Mouse (Mus musculus) c-Kit-positive CD71-negative TER-119-negative erythroid progenitor cells, embryonic 14.5 days (primary cell): Measurements from ENCODE around the gene Camta1.

Experiments used
- DNase-seq: peaks from one replicate; pipeline ENCODE4 v3.0.0-alpha.2; 2013; ENCODE audit warnings: low read depth

The Camta1 gene

GRCm38 (mm10) chr4:151519011-151519410 is 342.7 kb downstream of the Camta1 start:
- no peak for DNase-seq

- no peak for DNase-seq
Observed at GRCm38 (mm10) chr4:151516998-151517799, 344.5 kb downstream of the Camta1 start.

GRCm38 (mm10) chr4:151515316-151515715 is 346.4 kb downstream of the Camta1 start:
- no peak for DNase-seq

- no peak for DNase-seq
Observed at GRCm38 (mm10) chr4:151511092-151511491, 350.6 kb downstream of the Camta1 start.

- no peak for DNase-seq
Observed at GRCm38 (mm10) chr4:151510417-151510816, 351.3 kb downstream of the Camta1 start.

DNA sequence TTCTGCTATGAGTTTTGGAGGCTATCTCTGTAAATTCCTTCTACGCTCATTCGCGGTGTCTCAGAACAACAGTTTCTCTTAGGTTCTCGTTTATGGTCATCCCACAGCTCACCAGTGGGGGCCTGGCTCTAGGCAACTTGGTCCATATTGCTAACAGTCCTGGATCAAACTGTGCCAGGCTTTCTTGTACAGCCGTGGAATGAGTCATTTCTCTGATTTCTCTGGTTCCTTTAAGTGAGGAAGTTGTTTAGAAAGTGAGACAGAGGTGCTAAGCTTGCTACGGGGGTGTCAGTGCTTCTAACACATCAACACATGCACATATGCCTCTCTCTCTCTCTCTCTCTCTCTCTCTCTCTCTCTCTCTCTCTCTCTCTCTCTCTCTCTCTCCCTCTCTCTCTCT is 355.0 kb downstream of the Camta1 start:
- DNase-seq, result no peak

DNA sequence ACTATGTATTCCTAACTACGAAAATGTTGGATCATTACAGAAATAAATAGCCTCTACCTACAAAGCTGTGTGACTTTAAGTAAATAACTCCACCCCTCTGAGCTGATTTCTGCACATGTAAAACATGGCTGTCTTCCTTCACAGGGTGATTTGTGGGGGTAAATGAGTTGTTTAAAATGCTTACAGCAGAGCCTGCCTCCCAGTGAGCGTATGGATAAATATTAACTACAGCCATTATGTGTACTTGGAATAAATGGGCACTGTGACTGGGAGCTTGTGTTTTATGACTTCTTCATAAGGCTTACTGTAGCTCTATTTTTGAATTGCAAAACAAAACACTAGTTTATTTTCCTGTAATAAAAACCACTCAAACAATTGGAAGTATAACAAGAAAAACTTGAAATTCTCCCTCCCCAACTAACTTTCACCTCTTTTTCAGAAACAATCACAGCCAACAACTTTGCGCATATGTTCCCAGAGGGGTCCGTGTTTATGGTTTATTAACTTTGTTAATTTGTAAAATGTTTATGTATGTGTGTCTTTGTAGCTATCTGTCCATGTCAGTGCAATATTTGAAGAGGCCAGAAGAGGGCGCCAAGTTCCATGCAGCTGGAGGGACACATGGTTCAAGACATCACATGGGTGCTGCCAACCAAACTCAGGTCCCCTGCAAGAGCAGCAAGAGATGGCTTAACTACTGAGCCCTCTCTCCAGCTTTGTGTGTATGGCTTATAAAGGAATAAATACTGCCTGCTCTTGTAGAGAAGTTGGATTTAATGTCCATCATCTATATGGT is 363.0 kb downstream of the Camta1 start:
- DNase-seq, result no peak

DNA sequence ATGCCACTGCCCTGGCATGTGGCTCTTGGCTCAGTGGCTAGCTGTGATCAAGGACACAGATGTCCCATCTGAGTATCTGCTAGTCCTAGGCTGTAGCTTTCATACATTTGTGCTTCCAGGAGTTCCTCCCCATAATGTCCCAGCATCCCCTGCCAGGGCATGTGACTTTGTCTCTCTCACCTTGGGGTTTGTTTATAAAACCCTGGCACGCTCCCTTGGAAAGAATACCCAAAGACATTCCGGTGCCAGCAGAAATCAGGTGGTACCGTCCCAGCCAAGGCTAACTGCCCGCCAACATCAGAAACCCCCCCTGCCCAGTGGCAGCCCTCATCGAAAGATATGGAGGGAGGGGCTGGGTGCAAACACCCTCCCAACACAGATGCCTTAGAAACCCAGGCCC is 365.1 kb downstream of the Camta1 start:
- no peak for DNase-seq

GRCm38 (mm10) chr4:151495276-151495882 is 366.3 kb downstream of the Camta1 start:
- DNase-seq, result no peak

GRCm38 (mm10) chr4:151492786-151493185 is 368.9 kb downstream of the Camta1 start:
- no peak for DNase-seq

- DNase-seq, result no peak
Observed at GRCm38 (mm10) chr4:151483977-151484313, 377.7 kb downstream of the Camta1 start.

- peak; percentile 0 for DNase-seq
Observed at GRCm38 (mm10) chr4:151483299-151483976, 378.2 kb downstream of the Camta1 start.

GRCm38 (mm10) chr4:151480928-151481327 is 380.7 kb downstream of the Camta1 start:
- no peak for DNase-seq

DNA sequence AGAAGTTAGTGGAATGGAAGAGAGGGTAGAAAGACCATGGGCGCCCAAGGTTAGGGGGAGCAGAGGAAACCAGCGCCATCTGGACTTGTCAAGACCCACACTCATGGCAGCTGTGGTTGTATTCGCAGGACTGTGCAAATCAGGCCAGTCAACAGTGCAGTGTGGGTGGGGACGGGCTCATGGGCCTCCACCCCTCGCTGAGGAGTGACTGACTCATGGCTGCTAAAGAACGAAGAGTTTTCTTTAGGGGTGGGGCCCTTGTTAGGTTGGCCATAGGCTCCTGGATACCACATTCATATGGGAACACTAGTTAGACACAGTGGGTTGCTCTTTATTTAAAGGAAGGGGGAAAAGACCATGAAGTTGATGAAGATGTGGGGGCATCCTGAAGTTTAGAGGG is 383.7 kb downstream of the Camta1 start:
- no peak for DNase-seq

- no peak for DNase-seq
Observed at GRCm38 (mm10) chr4:151474895-151475470, 386.7 kb downstream of the Camta1 start.

GRCm38 (mm10) chr4:151471886-151472285 is 389.8 kb downstream of the Camta1 start:
- no peak for DNase-seq

DNA sequence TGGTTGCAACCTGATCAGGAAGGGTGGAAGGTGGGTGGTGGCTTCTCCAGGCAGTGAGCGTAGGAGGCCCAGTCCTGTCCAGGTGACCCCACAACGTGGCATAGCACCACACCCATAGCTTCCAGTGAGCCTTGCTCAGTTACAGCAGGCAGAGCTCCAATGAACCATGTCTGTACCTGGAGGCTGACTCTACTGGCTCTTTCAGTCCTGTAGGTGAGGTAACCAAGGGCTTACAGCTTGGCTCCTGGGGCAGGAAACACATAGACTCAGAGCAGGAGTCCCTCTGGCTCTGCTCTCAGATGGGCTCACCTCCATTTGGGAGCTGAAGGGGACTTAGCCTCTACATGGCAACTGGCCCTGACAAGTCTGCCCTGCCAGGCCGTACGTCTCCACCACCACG is 393.3 kb downstream of the Camta1 start:
- DNase-seq, result no peak

DNA sequence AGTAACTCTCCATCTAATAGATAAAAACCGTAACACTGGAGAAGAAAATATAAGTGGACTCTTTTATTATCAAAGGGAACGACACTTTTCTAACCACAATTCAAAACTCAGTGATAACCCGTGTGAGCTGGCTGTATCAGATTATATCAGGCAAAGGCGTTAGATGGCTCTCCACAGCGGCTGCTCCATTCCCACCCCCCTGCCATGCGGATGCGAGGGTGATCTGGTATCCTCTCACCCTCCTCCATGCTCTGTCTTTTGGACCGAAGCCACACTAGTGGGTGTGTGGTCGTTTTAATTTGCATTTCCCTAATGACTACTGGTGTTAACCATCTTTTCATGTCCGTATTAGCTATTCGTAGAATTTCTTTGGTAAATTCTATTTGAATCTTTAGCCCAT is 403.0 kb downstream of the Camta1 start:
- DNase-seq, result no peak

DNA sequence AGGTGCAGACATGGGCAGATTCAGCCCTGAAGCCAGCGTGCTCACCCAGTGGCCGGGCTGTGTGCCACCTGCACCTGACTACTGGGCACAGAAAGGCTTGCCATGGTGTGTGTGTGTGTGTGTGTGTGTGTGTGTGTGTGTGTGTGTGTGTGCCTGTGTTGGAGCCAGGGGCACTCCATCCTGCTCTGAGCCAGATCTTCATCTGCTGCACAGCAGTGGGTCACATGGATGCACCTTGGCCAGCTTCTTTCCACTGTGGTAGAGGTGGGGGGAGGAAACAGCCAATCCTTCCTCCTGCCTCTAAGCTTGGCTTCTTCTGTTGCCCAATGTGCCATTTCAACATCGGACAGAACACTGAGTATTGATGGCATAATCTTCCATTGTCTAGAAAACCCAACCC is 407.1 kb downstream of the Camta1 start:
- DNase-seq, result no peak

DNA sequence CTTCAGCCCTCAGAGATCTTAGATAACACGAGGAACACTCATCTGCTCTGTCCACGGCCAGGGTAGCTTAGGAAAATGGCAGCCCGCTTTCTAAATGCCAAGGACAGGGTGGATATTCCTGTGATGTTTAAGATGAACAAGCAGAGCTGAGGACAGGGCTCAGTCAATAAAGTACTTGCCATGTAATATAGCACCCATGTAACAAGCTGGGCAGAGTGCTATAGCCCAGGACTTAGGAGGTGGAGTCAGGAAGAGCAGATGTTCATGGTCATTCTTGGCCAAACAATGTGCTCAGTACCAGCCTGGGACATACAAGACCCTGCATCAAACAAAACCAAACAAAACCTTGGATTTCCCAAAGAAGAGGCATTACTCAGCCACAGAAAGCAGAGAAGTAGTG is 407.6 kb downstream of the Camta1 start:
- DNase-seq, result no peak

GRCm38 (mm10) chr4:151451885-151452284 is 409.8 kb downstream of the Camta1 start:
- DNase-seq, result no peak

- DNase-seq, result no peak
Observed at GRCm38 (mm10) chr4:151449981-151450380, 411.7 kb downstream of the Camta1 start.
